Mouse (Mus musculus) intestine, embryonic 16.5 days (tissue): ENCODE measurements around the gene Gm37240. TPM values are rescaled to one million over a fixed set of nuclear protein-coding genes. Genes with fewer than 3 reads are reported as not detected.
A peak's percentile ranks its signal among the peaks of the same experiment; 100 is the strongest.

Experiments used
- ATAC-seq: fragments of 200-750 bp; cut with Nextera tagmentation; 2 replicates; pipeline ENCODE4 v1.8.0; 2017; ENCODE audit warnings: moderate TSS enrichment, moderate library complexity
- H3K27ac ChIP-seq: fragments of 300-500 bp; sonication (generic); 2 replicates; pipeline ENCODE4 v1.5.1; 2014; ENCODE audit warnings: mild to moderate bottlenecking, low read length
- H3K27me3 ChIP-seq: fragments of 300-500 bp; sonication (generic); replicated peaks from 2 replicates; pipeline ENCODE4 v1.6.1; 2014; ENCODE audit warnings: low read length, control low read depth, mixed read lengths; ENCODE audit not compliant: control insufficient read depth, insufficient read depth
- H3K36me3 ChIP-seq: fragments of 300-500 bp; sonication (generic); 2 replicates; pipeline ENCODE4 v1.6.1; 2014; ENCODE audit warnings: low read length, control low read depth; ENCODE audit not compliant: control insufficient read depth, insufficient read depth
- H3K4me1 ChIP-seq: fragments of 300-500 bp; sonication (generic); 2 replicates; pipeline ENCODE4 v1.6.1; 2014; ENCODE audit warnings: low read length, control low read depth, mixed read lengths; ENCODE audit not compliant: control insufficient read depth, insufficient read depth
- H3K4me2 ChIP-seq: fragments of 300-500 bp; sonication (generic); 2 replicates; pipeline ENCODE4 v1.6.1; 2014; ENCODE audit warnings: low read depth, low read length, control low read depth
- H3K4me3 ChIP-seq: fragments of 300-500 bp; sonication (generic); 2 replicates; pipeline ENCODE4 v1.5.1; 2014; ENCODE audit warnings: mild to moderate bottlenecking, low read length
- H3K9ac ChIP-seq: fragments of 300-500 bp; sonication (generic); 2 replicates; pipeline ENCODE4 v1.6.1; 2014; ENCODE audit warnings: low read depth, low read length
- H3K9me3 ChIP-seq: fragments of 300-500 bp; sonication (generic); 2 replicates; pipeline ENCODE4 v1.6.1; 2016; ENCODE audit warnings: low read length, control low read depth; ENCODE audit not compliant: control insufficient read depth
- WGBS: fragments of 180-500 bp; shearing (Covaris S2); extraction: QIAGEN DNeasy Blood & Tissue Kit; methylation state at CpG from one replicate; pipeline ENCODE4 v1.1.7; 2014; 5-methylcytosine and 5-hydroxymethylcytosine counted together
- polyA plus RNA-seq: library from polyadenylated mRNA; unstranded; fragments of >200 nt; fragmentation: Nextera tagmentation; extraction: Ambion mirVana; gene quantifications from 2 replicates; pipeline ENCODE4 v1.2.1, GENCODE M21; 2015

Gm37240 gene
- polyA plus RNA-seq, 1 experiment from 2014 or later: 6.8 TPM

GRCm38 (mm10) chr3:84500491-84500890, 1386.8 kb downstream of the Gm37240 start:
- Histone ChIP-seq H3K4me1 (no peaks in the 10 kb centered on the region), H3K9ac (no peak overlapping the region), H3K27me3 (no peaks in the 10 kb centered on the region), H3K9me3 (no peaks in the 10 kb centered on the region), H3K27ac (no peak overlapping the region), H3K4me3 (no peak overlapping the region), H3K36me3 (0 out of 2 replicates have a peak, but pooled peaks cover 3% of the 10 kb centered on the region), H3K4me2 (no peak overlapping the region)
- whole genome bisulfite sequencing: 80% methylated on average over 10 of the region's 10 CpGs
- no peak for ATAC-seq

GRCm38 (mm10) chr3:84497718-84498117, 1389.6 kb downstream of the Gm37240 start:
- Histone ChIP-seq H3K36me3 (peaks cover 4% of the 10 kb centered on the region; the same call in 1 of the 2 replicates), H3K9me3 (no peaks in the 10 kb centered on the region), H3K27me3 (no peaks in the 10 kb centered on the region), H3K27ac (no peak overlapping the region), H3K4me3 (no peak overlapping the region), H3K9ac (no peak overlapping the region), H3K4me1 (no peaks in the 10 kb centered on the region), H3K4me2 (no peak overlapping the region)
- WGBS: 84% methylated on average over 11 of the region's 11 CpGs
- no peak for ATAC-seq

GRCm38 (mm10) chr3:84492657-84493056, 1394.7 kb downstream of the Gm37240 start:
- H3K4me2 ChIP-seq: no peak overlapping the region
- no peak overlapping the region for H3K4me3 ChIP-seq
- no peaks in the 10 kb centered on the region; the same call in 1 of the 2 replicates for H3K4me1 ChIP-seq
- no peaks in the 10 kb centered on the region for H3K27me3 ChIP-seq
- whole genome bisulfite sequencing: 87% methylated on average over 8 of the region's 8 CpGs
- no peaks in the 10 kb centered on the region for H3K9me3 ChIP-seq
- H3K9ac ChIP-seq: no peak overlapping the region
- peaks cover 4% of the 10 kb centered on the region; the same call in 1 of the 2 replicates for H3K36me3 ChIP-seq
- no peak for ATAC-seq
- no peak overlapping the region for H3K27ac ChIP-seq

GRCm38 (mm10) chr3:84492148-84492547, 1395.2 kb downstream of the Gm37240 start:
- peaks cover 4% of the 10 kb centered on the region; the same call in 1 of the 2 replicates for H3K36me3 ChIP-seq
- no peaks in the 10 kb centered on the region; the same call in 1 of the 2 replicates for H3K4me1 ChIP-seq
- H3K9me3 ChIP-seq: no peaks in the 10 kb centered on the region
- WGBS: 67% methylated on average over 4 of the region's 4 CpGs
- no peak overlapping the region for H3K4me2 ChIP-seq
- no peak overlapping the region for H3K9ac ChIP-seq
- H3K27me3 ChIP-seq: no peaks in the 10 kb centered on the region
- no peak overlapping the region for H3K4me3 ChIP-seq
- no peak for ATAC-seq
- H3K27ac ChIP-seq: no peak overlapping the region

GRCm38 (mm10) chr3:84488716-84489115, 1398.6 kb downstream of the Gm37240 start:
- Histone ChIP-seq H3K4me3 (no peak overlapping the region), H3K9me3 (no peaks in the 10 kb centered on the region), H3K4me1 (no peaks in the 10 kb centered on the region; the same call in 1 of the 2 replicates), H3K27ac (no peak overlapping the region), H3K9ac (no peak overlapping the region), H3K4me2 (no peak overlapping the region), H3K27me3 (no peaks in the 10 kb centered on the region), H3K36me3 (peaks cover 4% of the 10 kb centered on the region; the same call in 1 of the 2 replicates)
- ATAC-seq: no peak
- 67% methylated on average over 6 of the region's 6 CpGs for WGBS

- H3K9me3 ChIP-seq: no peaks in the 10 kb centered on the region
- H3K27ac ChIP-seq: no peak overlapping the region
- H3K4me2 ChIP-seq: no peak overlapping the region
- no peak for ATAC-seq
- H3K9ac ChIP-seq: no peak overlapping the region
- no peak overlapping the region for H3K4me3 ChIP-seq
- no peaks in the 10 kb centered on the region; the same call in none of the 2 replicates for H3K4me1 ChIP-seq
- no peaks in the 10 kb centered on the region for H3K36me3 ChIP-seq
- no peaks in the 10 kb centered on the region for H3K27me3 ChIP-seq
- WGBS: 56% methylated on average over 3 of the region's 3 CpGs
Measured at GRCm38 (mm10) chr3:84484891-84485290, 1402.4 kb downstream of the Gm37240 start.

GRCm38 (mm10) chr3:84484333-84484732, 1403.0 kb downstream of the Gm37240 start:
- Histone ChIP-seq H3K4me1 (no peaks in the 10 kb centered on the region; the same call in 1 of the 2 replicates), H3K4me2 (no peak overlapping the region), H3K4me3 (no peak overlapping the region), H3K27ac (no peak overlapping the region), H3K27me3 (no peaks in the 10 kb centered on the region), H3K36me3 (no peaks in the 10 kb centered on the region), H3K9me3 (no peaks in the 10 kb centered on the region), H3K9ac (no peak overlapping the region)
- WGBS: 75% methylated on average over 4 of the region's 4 CpGs
- ATAC-seq: no peak

- ATAC-seq: no peak
- peaks cover 8% of the 10 kb centered on the region; the same call in 1 of the 2 replicates for H3K4me1 ChIP-seq
- WGBS: 88% methylated on average over 6 of the region's 6 CpGs
Measured at GRCm38 (mm10) chr3:84482121-84482520, 1405.2 kb downstream of the Gm37240 start.

GRCm38 (mm10) chr3:84481104-84481503, 1406.2 kb downstream of the Gm37240 start:
- Histone ChIP-seq H3K27me3 (peaks cover 10% of the 10 kb centered on the region), H3K9ac (peak overlapping the region; percentile 72; the same call in 1 of the 2 replicates), H3K4me3 (peak overlapping the region; percentile 64), H3K9me3 (no peaks in the 10 kb centered on the region), H3K27ac (no peak overlapping the region), H3K4me1 (peaks cover 8% of the 10 kb centered on the region; the same call in 1 of the 2 replicates), H3K4me2 (peak overlapping the region; percentile 98), H3K36me3 (no peaks in the 10 kb centered on the region)
- 4% methylated on average over 11 of the region's 11 CpGs for WGBS
- peak; percentile 10; the same call in 1 of the 2 replicates for ATAC-seq

More at GRCm38 (mm10) chr3:84482121-84482520, 1405.2 kb downstream of the Gm37240 start:
- no peaks in the 10 kb centered on the region for H3K9me3 ChIP-seq
- H3K4me3 ChIP-seq: no peak overlapping the region
- no peak overlapping the region for H3K9ac ChIP-seq
- H3K27me3 ChIP-seq: peaks cover 10% of the 10 kb centered on the region
- no peak overlapping the region for H3K4me2 ChIP-seq
- H3K36me3 ChIP-seq: no peaks in the 10 kb centered on the region
- H3K27ac ChIP-seq: no peak overlapping the region
